In the genomic region with DNA sequence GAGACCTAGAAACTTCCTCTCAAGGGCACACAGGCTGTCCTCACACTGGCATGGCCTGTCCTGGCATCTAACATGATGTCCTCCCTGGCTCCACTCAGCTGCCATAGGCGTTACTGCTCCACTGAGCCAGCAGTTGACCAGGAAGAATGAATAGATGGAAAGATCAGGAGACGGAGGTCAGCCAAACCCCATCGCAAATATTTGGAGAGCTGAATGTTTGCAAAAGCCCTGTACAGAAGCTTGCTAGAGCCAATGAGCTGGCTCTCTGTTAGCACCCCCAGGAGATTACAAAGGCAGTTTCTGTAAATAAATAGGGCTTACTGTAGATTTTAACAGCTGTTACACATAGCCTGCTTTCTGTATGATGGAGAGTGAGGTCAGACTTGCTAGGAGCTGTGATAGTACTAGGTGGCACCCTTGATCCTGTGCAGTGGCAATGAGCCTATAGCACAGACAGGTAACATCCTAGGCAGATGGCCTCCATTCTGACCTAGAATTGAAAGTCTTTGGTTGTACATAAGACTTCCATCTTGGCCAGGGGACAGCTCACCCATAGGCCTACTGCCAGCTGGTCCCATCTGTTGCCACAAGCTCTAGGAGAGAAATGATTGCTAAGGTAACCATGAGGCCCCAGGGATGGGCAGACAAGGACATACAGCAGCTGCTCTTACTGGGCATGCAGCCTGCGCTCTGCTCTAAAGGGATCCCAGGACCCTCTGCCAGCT, we compare ENCODE assay signal across 9 mouse cellular contexts. TPM values are rescaled to one million over a fixed set of nuclear protein-coding genes. Genes with fewer than 3 reads are reported as not detected.
DNase-seq lines count a peak whose midpoint lies in the region; ATAC-seq and TF ChIP-seq lines count a peak whose summit lies in the region.
"Had no signal": no experiment of that assay in that cellular context is flagged by ENCODE, and none has a peak within 500 bp of the region (broad histone marks: within the 10 kb centered on the region; RNA-seq: fewer than 3 reads in every experiment).

No protein-coding gene starts in this region.

- H3K4me1 ChIP-seq in hindbrain, embryonic 15.5 days (replicated peaks): no peaks in the 10 kb centered on the region
- H3K4me1 ChIP-seq in hindbrain, embryonic 12.5 days: no peaks in the 10 kb centered on the region
- H3K4me1 ChIP-seq in forebrain, postnatal 0 days (ENCODE audit: insufficient read depth): no peaks in the 10 kb centered on the region
- H3K4me1 ChIP-seq in liver, embryonic 13.5 days (replicated peaks): peaks cover 3% of the 10 kb centered on the region; the same call in 1 of the 2 replicates

- no peaks in the 10 kb centered on the region for H3K36me3 ChIP-seq in hindbrain, embryonic 15.5 days
- no peaks in the 10 kb centered on the region for H3K36me3 ChIP-seq in hindbrain, embryonic 12.5 days
- no peaks in the 10 kb centered on the region for H3K36me3 ChIP-seq in forebrain, postnatal 0 days (ENCODE audit: insufficient read depth)
- no peaks in the 10 kb centered on the region for H3K36me3 ChIP-seq in liver, embryonic 13.5 days
- H3K36me3 ChIP-seq: limb, embryonic 12.5 days had no signal

- no peaks in the 10 kb centered on the region for H3K27me3 ChIP-seq in hindbrain, embryonic 15.5 days
- H3K27me3 ChIP-seq in hindbrain, embryonic 12.5 days: no peaks in the 10 kb centered on the region
- H3K27me3 ChIP-seq in forebrain, postnatal 0 days (ENCODE audit: insufficient read depth, low read length): no peaks in the 10 kb centered on the region
- H3K27me3 ChIP-seq in liver, embryonic 13.5 days: no peaks in the 10 kb centered on the region

- peak overlapping the region; percentile 58 for H3K27ac ChIP-seq in hindbrain, embryonic 15.5 days (replicated peaks)
- H3K27ac ChIP-seq in hindbrain, embryonic 12.5 days: no peak overlapping the region
- H3K27ac ChIP-seq in forebrain, postnatal 0 days (ENCODE audit: low read depth, low read length): no peak overlapping the region
- H3K27ac ChIP-seq in liver, embryonic 13.5 days: no peak overlapping the region
- H3K27ac ChIP-seq: limb, embryonic 12.5 days had no signal

- TF ChIP-seq CTCF in forebrain, postnatal 0 days (IDR thresholded peaks at IDR 0.05; ENCODE audit: low read depth): no peak

- ATAC-seq in hindbrain, embryonic 15.5 days (ENCODE audit: low FRiP score, low read depth): peak; percentile 92
- no peak for ATAC-seq in hindbrain, embryonic 12.5 days (ENCODE audit: low FRiP score)
- peak; percentile 91 for ATAC-seq in forebrain, postnatal 0 days
- ATAC-seq in liver, embryonic 13.5 days (ENCODE audit: low read depth): peak; percentile 84
- ATAC-seq in megakaryocyte-erythroid progenitor cell, adult 5-6 weeks (replicated peaks; ENCODE audit: low FRiP score, low TSS enrichment, poor library complexity, severe bottlenecking): no peak

- no peak overlapping the region for H3K4me2 ChIP-seq in hindbrain, embryonic 15.5 days
- H3K4me2 ChIP-seq in hindbrain, embryonic 12.5 days (replicated peaks): no peak overlapping the region
- no peak overlapping the region for H3K4me2 ChIP-seq in forebrain, postnatal 0 days (ENCODE audit: low read depth)
- no peak overlapping the region for H3K4me2 ChIP-seq in liver, embryonic 13.5 days
- H3K4me2 ChIP-seq: limb, embryonic 12.5 days had no signal

- DNase-seq in cerebellum, adult 11-12 months: peak; percentile 99
- peak; percentile 41 for DNase-seq in forebrain, postnatal 0 days
- DNase-seq in liver, embryonic 13.5 days: no peak
- peak; percentile 34 for DNase-seq in right cerebral cortex, postnatal 14 days
- DNase-seq in urinary bladder, postnatal 10 days (ENCODE audit: low spot score): no peak

- H3K9me3 ChIP-seq in hindbrain, embryonic 15.5 days: no peaks in the 10 kb centered on the region
- no peaks in the 10 kb centered on the region for H3K9me3 ChIP-seq in hindbrain, embryonic 12.5 days (replicated peaks)
- H3K9me3 ChIP-seq in forebrain, postnatal 0 days (ENCODE audit: low read length): no peaks in the 10 kb centered on the region
- H3K9me3 ChIP-seq in liver, embryonic 13.5 days (replicated peaks): peaks cover 3% of the 10 kb centered on the region; the same call in 1 of the 2 replicates

- no peak overlapping the region for H3K9ac ChIP-seq in hindbrain, embryonic 15.5 days
- no peak overlapping the region for H3K9ac ChIP-seq in hindbrain, embryonic 12.5 days
- H3K9ac ChIP-seq in forebrain, postnatal 0 days: no peak overlapping the region
- H3K9ac ChIP-seq in liver, embryonic 13.5 days: no peak overlapping the region
- H3K9ac ChIP-seq: limb, embryonic 12.5 days had no signal

- 70% methylated on average over 4 of the region's 4 CpGs for WGBS in hindbrain, embryonic 15.5 days
- WGBS in hindbrain, embryonic 12.5 days: 91% methylated on average over 4 of the region's 4 CpGs
- WGBS in forebrain, postnatal 0 days: 72% methylated on average over 4 of the region's 4 CpGs
- 76% methylated on average over 4 of the region's 4 CpGs for WGBS in liver, embryonic 13.5 days (ENCODE audit: insufficient replicate concordance)

- no peak overlapping the region for H3K4me3 ChIP-seq in hindbrain, embryonic 15.5 days
- H3K4me3 ChIP-seq in hindbrain, embryonic 12.5 days: no peak overlapping the region
- no peak overlapping the region for H3K4me3 ChIP-seq in forebrain, postnatal 0 days (ENCODE audit: low read depth, low read length)
- H3K4me3 ChIP-seq in liver, embryonic 13.5 days (replicated peaks): no peak overlapping the region
- H3K4me3 ChIP-seq: limb, embryonic 12.5 days had no signal

RNA-seq across cellular contexts. Expression of a gene that starts 49.7 kb away (rescaled TPM):
- 36.8 and 37.5 TPM in 2 replicates for polyA plus RNA-seq in hindbrain, embryonic 15.5 days (2015; fragmentation: Nextera tagmentation; extraction: Ambion mirVana)
- 88.3 and 95.5 TPM in 2 replicates for polyA plus RNA-seq in hindbrain, embryonic 12.5 days (2016; fragmentation: Nextera tagmentation; extraction: Ambion mirVana)
- total RNA-seq in forebrain, postnatal 0 days (2014; rRNA removed): 12.5 and 18.1 TPM in 2 replicates
- polyA plus RNA-seq in forebrain, postnatal 0 days (2015; fragmentation: Nextera tagmentation; extraction: Ambion mirVana): 14.4 and 15.4 TPM in 2 replicates
- 10.3 and 12.0 TPM in 2 replicates for polyA plus RNA-seq in liver, embryonic 13.5 days (2015; fragmentation: Nextera tagmentation; extraction: Ambion mirVana)
- total RNA-seq in megakaryocyte-erythroid progenitor cell, adult 5-6 weeks (2014; fragmentation: Nextera tagmentation): 2.3 TPM in 1 of 2 replicates, not detected in the other
- 0.28 TPM in 1 of 2 replicates, not detected in the other for total RNA-seq in megakaryocyte-erythroid progenitor cell, adult 5-6 weeks (2017)

Comparison
In these comparisons a context has a peak if more than half of its experiments do, and no peak if none do; other contexts are left out.
1. ATAC-seq: peak in hindbrain, embryonic 15.5 days (single experiment), forebrain, postnatal 0 days (single experiment) and liver, embryonic 13.5 days (single experiment); none in hindbrain, embryonic 12.5 days (single experiment) and megakaryocyte-erythroid progenitor cell, adult 5-6 weeks (single experiment).
2. DNase-seq: peak in cerebellum, adult 11-12 months (single experiment), forebrain, postnatal 0 days (single experiment) and right cerebral cortex, postnatal 14 days (single experiment); none in liver, embryonic 13.5 days (single experiment) and urinary bladder, postnatal 10 days (single experiment).